Mouse (Mus musculus): ENCODE measurements around the gene Hist1h3b. TPM values are rescaled to one million over a fixed set of nuclear protein-coding genes. Genes with fewer than 3 reads are reported as not detected.
A peak's percentile ranks its signal among the peaks of the same experiment; 100 is the strongest.
"Not testable (repeated sequence)": the region's sequence is repeated elsewhere in the genome, so short reads cannot be mapped to it uniquely, and the experiment has no call there.

Gene Hist1h3b
- polyA plus RNA-seq, 1 experiment from 2014 or later: 10.5 TPM

DNA sequence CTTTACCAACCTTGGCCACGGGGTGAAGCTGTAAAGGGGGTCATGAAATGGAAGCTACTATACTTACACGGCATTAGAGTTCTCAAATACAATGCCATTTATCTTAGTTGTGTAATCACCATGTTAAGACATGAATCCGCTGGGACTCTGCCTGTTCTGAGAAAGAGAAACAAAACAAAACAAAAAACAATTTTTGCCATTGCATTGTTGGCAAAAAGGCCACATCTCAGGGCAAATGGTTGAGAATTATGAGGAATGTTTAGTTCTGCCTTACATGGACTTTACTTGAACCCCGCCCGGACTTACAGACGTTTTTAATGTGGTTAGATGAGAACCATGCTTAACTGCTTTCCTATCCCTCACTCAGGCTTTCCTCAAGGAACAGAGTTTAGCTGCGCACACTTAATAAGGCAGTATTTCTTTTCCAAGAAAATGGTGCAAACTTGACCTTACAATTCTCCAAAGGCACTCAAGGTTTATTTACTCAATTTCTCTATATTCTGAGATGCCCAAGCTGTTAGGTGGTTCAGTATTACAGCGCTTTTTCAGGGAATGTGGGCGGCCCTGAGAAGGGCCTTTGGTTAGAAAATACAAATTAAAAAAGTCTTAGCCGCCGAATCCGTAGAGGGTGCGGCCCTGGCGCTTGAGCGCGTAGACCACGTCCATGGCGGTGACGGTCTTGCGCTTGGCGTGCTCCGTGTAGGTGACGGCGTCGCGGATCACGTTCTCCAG lies 8.3 kb downstream of the Hist1h3b start:
- H3K4me2 ChIP-seq (ENCODE audit: low read depth, low read length): peak overlapping the region; percentile 67
- DNase-seq (ENCODE audit: low spot score): peak; percentile 72
- peak overlapping the region; percentile 85 for H3K27ac ChIP-seq (replicated peaks; ENCODE audit: low read depth, low read length)
- H3K9me3 ChIP-seq (replicated peaks; ENCODE audit: control insufficient read depth, low read length): no peaks in the 10 kb centered on the region
- peak overlapping the region; percentile 64 for H3K9ac ChIP-seq (replicated peaks; ENCODE audit: low read length)
- ATAC-seq (replicated peaks; ENCODE audit: insufficient number of reproducible peaks, low FRiP score, low TSS enrichment, low read depth): no peak; the same call in 1 of the 2 replicates
- H3K4me1 ChIP-seq (ENCODE audit: control insufficient read depth, insufficient read depth, low read length): no peaks in the 10 kb centered on the region
- H3K4me3 ChIP-seq (ENCODE audit: low read depth, low read length): peak overlapping the region; percentile 41
- no peaks in the 10 kb centered on the region for H3K36me3 ChIP-seq (replicated peaks; ENCODE audit: control insufficient read depth, insufficient read depth, low read depth, low read length)
- no peaks in the 10 kb centered on the region for H3K27me3 ChIP-seq (ENCODE audit: control insufficient read depth, insufficient read depth, low read length)
- WGBS: 2% methylated on average over 18 of the region's 27 CpGs

DNA sequence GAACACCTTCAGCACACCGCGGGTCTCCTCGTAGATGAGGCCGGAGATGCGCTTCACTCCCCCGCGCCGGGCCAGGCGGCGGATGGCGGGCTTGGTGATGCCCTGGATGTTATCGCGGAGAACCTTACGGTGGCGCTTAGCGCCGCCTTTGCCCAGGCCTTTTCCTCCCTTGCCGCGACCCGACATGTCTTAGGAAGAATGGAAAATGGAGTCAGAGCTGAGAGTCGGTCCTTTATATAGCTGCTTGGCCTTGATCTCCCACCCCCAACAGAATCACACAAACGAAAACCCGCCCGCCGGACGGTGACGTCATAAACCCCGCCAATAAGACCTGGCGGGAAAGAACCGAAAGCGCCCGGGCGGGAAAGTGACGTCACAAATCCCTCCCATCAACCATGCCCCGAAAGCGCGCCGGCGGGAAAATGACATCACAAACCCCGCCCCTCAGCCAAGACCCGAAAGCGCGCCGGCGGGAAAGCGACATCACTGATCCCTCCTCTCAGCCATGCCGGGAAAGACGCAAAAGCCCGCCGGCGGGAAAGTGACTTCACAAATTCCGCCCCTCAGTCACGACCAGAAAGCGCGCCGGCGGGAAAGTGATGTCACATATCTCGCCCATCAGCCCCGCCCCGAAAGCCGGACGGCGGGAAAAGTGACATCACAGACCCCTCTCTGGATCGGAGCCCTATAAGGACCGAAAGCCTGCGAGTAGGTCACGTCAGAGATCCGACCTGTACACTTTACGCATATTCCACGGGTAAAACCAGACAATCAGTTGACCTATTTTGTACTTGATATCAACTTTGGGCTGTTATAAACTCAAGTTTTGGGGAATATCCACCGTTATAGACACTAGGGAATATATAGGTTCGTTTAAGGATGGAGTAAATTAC lies 9.2 kb downstream of the Hist1h3b start, which contains the start of gene Hist1h4a:
Gene Hist1h4a (minus strand): TSS at position 259 of the 893 bp plus-strand sequence.
- peak within 1 kb of the TSS; percentile 67 for H3K9ac ChIP-seq (replicated peaks; ENCODE audit: low read length)
- H3K4me2 ChIP-seq (ENCODE audit: low read depth, low read length): peak within 1 kb of the TSS; percentile 67
- H3K4me3 ChIP-seq (ENCODE audit: low read depth, low read length): peak within 1 kb of the TSS; percentile 41
- no peaks in the 10 kb centered on the region for H3K4me1 ChIP-seq (ENCODE audit: control insufficient read depth, insufficient read depth, low read length)
- H3K27ac ChIP-seq (replicated peaks; ENCODE audit: low read depth, low read length): peak within 1 kb of the TSS; percentile 97
- no peaks in the 10 kb centered on the region for H3K27me3 ChIP-seq (ENCODE audit: control insufficient read depth, insufficient read depth, low read length)
- no peaks in the 10 kb centered on the region for H3K9me3 ChIP-seq (replicated peaks; ENCODE audit: control insufficient read depth, low read length)
- ATAC-seq (replicated peaks; ENCODE audit: insufficient number of reproducible peaks, low FRiP score, low TSS enrichment, low read depth) (peak; percentile 67), DNase-seq (ENCODE audit: low spot score) (peak; percentile 99)
- no peaks in the 10 kb centered on the region for H3K36me3 ChIP-seq (replicated peaks; ENCODE audit: control insufficient read depth, insufficient read depth, low read depth, low read length)
- WGBS: 0% methylated on average over 61 of the region's 72 CpGs

DNA sequence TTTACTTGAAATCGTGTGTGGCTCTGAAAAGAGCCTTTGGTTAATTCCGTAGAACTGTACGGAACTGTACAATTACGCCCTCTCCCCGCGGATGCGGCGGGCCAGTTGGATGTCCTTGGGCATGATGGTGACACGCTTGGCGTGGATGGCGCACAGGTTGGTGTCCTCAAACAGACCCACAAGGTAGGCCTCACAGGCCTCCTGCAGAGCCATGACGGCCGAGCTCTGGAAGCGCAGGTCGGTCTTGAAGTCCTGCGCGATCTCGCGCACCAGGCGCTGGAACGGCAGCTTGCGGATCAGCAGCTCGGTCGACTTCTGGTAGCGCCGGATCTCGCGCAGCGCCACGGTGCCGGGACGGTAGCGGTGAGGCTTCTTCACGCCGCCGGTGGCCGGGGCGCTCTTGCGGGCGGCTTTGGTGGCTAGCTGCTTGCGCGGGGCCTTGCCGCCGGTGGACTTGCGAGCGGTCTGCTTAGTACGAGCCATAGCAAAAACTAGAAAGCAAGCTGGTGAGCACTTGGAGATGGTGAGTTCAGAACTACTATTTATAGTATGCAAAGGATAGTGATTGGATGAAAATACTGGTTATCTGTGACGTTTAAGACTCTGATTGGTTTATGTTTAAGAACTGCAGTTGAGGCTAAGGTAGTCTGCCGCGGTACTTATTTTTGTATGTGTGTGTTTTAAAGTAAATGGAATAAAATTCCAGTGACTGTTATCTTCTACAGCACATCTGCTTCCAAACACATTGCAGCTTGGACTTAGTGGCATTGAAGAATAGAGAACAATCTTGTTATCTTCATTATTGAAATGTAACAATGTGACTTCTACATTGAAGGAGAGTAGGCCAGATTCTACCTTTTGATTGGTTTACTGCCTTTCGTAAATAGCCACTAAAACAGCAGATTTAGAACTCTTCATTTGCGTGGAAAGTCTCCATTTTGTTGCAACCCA lies 10.1 kb downstream of the Hist1h3b start, which contains the start of gene Hist1h3a:
Gene Hist1h3a (minus strand): TSS at position 516 of the 951 bp plus-strand sequence.
- under 1% methylated on average over 25 of the region's 52 CpGs for WGBS
- not testable (repeated sequence) for H3K27me3 ChIP-seq (ENCODE audit: control insufficient read depth, insufficient read depth, low read length); H3K9me3 ChIP-seq (replicated peaks; ENCODE audit: control insufficient read depth, low read length); H3K4me1 ChIP-seq (ENCODE audit: control insufficient read depth, insufficient read depth, low read length); H3K36me3 ChIP-seq (replicated peaks; ENCODE audit: control insufficient read depth, insufficient read depth, low read depth, low read length)
- H3K9ac ChIP-seq (replicated peaks; ENCODE audit: low read length): peak within 1 kb of the TSS; percentile 67
- ATAC-seq (replicated peaks; ENCODE audit: insufficient number of reproducible peaks, low FRiP score, low TSS enrichment, low read depth) (peak; percentile 72), DNase-seq (ENCODE audit: low spot score) (peak; percentile 86)
- H3K4me3 ChIP-seq (ENCODE audit: low read depth, low read length): peak within 1 kb of the TSS; percentile 56
- peak within 1 kb of the TSS; percentile 97 for H3K27ac ChIP-seq (replicated peaks; ENCODE audit: low read depth, low read length)
- H3K4me2 ChIP-seq (ENCODE audit: low read depth, low read length): peak within 1 kb of the TSS; percentile 86

DNA sequence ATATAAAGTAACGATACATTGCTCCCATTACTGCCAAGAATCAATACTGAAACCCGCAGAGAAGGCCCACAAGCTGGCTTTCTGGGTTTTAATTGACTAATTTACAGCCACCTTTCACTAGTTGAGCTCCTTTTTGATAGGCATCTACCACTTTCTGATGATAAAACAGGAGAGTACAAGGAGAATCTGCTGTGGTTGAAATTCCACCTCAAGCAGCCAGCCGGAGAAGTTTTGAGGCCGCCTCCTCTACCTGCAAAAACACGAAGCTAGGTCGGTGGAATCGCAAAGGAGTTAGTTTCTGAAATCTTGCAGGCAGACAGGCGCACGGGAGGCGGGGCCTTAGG lies 11.1 kb downstream of the Hist1h3b start:
- DNase-seq (ENCODE audit: low spot score): no peak
- peak overlapping the region; percentile 59 for H3K9ac ChIP-seq (replicated peaks; ENCODE audit: low read length)
- WGBS: under 1% methylated on average over 10 of the region's 10 CpGs

DNA sequence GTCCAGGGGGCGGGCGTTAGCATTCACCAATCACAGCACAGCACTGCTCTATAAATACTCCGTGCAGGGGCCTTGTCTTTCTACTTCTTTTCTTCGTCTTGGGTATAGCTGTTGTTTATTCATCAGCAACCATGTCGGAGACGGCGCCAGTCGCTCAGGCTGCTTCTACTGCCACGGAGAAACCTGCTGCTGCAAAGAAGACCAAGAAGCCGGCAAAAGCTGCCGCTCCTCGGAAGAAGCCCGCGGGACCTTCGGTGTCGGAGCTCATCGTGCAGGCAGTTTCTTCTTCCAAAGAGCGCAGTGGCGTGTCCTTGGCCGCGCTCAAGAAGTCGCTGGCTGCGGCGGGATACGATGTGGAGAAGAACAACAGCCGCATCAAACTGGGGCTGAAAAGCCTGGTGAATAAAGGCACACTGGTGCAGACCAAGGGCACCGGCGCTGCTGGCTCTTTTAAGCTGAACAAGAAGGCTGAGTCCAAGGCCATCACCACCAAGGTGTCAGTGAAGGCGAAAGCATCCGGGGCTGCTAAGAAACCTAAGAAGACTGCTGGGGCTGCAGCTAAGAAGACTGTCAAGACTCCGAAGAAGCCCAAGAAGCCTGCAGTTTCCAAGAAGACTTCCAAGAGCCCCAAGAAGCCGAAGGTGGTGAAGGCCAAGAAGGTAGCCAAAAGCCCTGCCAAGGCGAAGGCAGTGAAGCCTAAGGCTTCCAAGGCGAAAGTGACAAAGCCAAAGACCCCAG lies 11.7 kb downstream of the Hist1h3b start, which contains the start of gene Hist1h1a:
Gene Hist1h1a (plus strand): TSS at position 81 of the 738 bp plus-strand sequence.
- peak within 1 kb of the TSS; percentile 97 for H3K27ac ChIP-seq (replicated peaks; ENCODE audit: low read depth, low read length)

More for the DNA sequence above, 11.1 kb downstream of the Hist1h3b start:
- H3K36me3 ChIP-seq (replicated peaks; ENCODE audit: control insufficient read depth, insufficient read depth, low read depth, low read length): no peaks in the 10 kb centered on the region
- no peaks in the 10 kb centered on the region for H3K27me3 ChIP-seq (ENCODE audit: control insufficient read depth, insufficient read depth, low read length)
- H3K4me1 ChIP-seq (ENCODE audit: control insufficient read depth, insufficient read depth, low read length): no peaks in the 10 kb centered on the region
- H3K4me2 ChIP-seq (ENCODE audit: low read depth, low read length): peak overlapping the region; percentile 86
- peak overlapping the region; percentile 56 for H3K4me3 ChIP-seq (ENCODE audit: low read depth, low read length)
- H3K27ac ChIP-seq (replicated peaks; ENCODE audit: low read depth, low read length): peak overlapping the region; percentile 97
- ATAC-seq (replicated peaks; ENCODE audit: insufficient number of reproducible peaks, low FRiP score, low TSS enrichment, low read depth): no peak
- H3K9me3 ChIP-seq (replicated peaks; ENCODE audit: control insufficient read depth, low read length): no peaks in the 10 kb centered on the region

DNA sequence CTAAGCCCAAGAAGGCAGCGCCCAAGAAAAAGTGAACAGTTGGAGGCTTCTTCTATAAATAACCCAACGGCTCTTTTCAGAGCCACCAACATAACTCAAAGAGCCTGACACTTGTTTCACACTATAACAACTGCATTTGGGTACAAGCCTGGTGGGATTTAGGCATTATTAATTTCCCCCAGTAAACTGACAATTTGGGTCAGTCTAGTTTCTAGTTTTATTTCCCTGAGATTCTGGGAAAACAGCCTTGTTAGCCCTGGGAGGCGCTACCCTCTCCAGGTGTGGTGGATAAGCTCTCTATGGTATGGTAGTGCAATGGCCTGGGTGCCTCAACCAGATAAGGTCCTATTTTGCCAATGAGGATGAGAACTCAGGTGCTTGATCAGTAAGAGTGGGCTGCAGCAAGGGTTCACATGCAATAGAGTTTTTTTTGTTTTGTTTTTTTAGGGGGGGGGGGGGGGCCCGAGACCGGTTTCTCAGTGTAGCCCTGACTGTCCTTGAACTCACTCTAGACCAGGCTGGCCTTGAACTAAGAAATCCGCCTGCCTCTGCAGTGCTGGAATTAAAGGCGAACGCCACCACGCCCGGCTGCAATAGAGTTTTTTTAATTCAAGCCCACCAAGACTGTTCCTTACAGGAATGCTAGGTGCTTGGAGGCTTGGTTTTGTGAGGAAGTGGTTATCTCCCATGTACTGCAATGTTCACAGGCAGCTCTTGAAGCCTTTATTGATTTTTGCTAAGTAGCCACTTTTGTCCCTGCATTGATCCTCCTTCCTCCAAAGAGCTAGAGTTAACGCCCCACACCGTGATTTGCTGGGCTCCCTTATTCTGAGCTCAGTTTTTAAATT lies 12.5 kb downstream of the Hist1h3b start:
- Histone ChIP-seq H3K9me3 (replicated peaks; ENCODE audit: control insufficient read depth, low read length) (no peaks in the 10 kb centered on the region), H3K9ac (replicated peaks; ENCODE audit: low read length) (peak overlapping the region; percentile 78), H3K36me3 (replicated peaks; ENCODE audit: control insufficient read depth, insufficient read depth, low read depth, low read length) (no peaks in the 10 kb centered on the region), H3K4me1 (ENCODE audit: control insufficient read depth, insufficient read depth, low read length) (no peaks in the 10 kb centered on the region), H3K27ac (replicated peaks; ENCODE audit: low read depth, low read length) (peak overlapping the region; percentile 97), H3K27me3 (ENCODE audit: control insufficient read depth, insufficient read depth, low read length) (no peaks in the 10 kb centered on the region), H3K4me3 (ENCODE audit: low read depth, low read length) (peak overlapping the region; percentile 56), H3K4me2 (ENCODE audit: low read depth, low read length) (peak overlapping the region; percentile 86)
- WGBS: 34% methylated on average over 12 of the region's 12 CpGs
- DNase-seq (ENCODE audit: low spot score) (no peak), ATAC-seq (replicated peaks; ENCODE audit: insufficient number of reproducible peaks, low FRiP score, low TSS enrichment, low read depth) (no peak)

More for the DNA sequence above, 11.7 kb downstream of the Hist1h3b start, which contains the start of gene Hist1h1a:
- WGBS: 4% methylated on average over 34 of the region's 34 CpGs
- H3K4me3 ChIP-seq (ENCODE audit: low read depth, low read length): peak within 1 kb of the TSS; percentile 56
- no peaks in the 10 kb centered on the region for H3K27me3 ChIP-seq (ENCODE audit: control insufficient read depth, insufficient read depth, low read length)
- H3K4me1 ChIP-seq (ENCODE audit: control insufficient read depth, insufficient read depth, low read length): no peaks in the 10 kb centered on the region
- peak; percentile 40 for ATAC-seq (replicated peaks; ENCODE audit: insufficient number of reproducible peaks, low FRiP score, low TSS enrichment, low read depth)
- peak within 1 kb of the TSS; percentile 86 for H3K4me2 ChIP-seq (ENCODE audit: low read depth, low read length)
- no peaks in the 10 kb centered on the region for H3K36me3 ChIP-seq (replicated peaks; ENCODE audit: control insufficient read depth, insufficient read depth, low read depth, low read length)
- H3K9me3 ChIP-seq (replicated peaks; ENCODE audit: control insufficient read depth, low read length): no peaks in the 10 kb centered on the region
- peak; percentile 97 for DNase-seq (ENCODE audit: low spot score)
- H3K9ac ChIP-seq (replicated peaks; ENCODE audit: low read length): peak within 1 kb of the TSS; percentile 78
